Comparison of ENCODE assay signal across 1 mouse cellular context in genomic region chr19:46399372-46399771, GRCm38 (mm10).
TF ChIP-seq lines count a peak whose summit lies in the region.

No protein-coding gene starts in this region.

TF ChIP-seq in myocyte, 11 proteins besides CTCF, POLR2A, EP300 and RAD21 (continued from another document):
- TF ChIP-seq MYOD1 (IDR thresholded peaks at IDR 0.05; ENCODE audit: control insufficient read depth in 1 of 3, insufficient read length in 2 of 3, low read depth in 2 of 3) (no peak), E2F4 (IDR thresholded peaks at IDR 0.05; ENCODE audit: insufficient read depth) (no peak)
